Mouse (Mus musculus): ENCODE data around the gene Rapgef5.

Gene Rapgef5

DNA sequence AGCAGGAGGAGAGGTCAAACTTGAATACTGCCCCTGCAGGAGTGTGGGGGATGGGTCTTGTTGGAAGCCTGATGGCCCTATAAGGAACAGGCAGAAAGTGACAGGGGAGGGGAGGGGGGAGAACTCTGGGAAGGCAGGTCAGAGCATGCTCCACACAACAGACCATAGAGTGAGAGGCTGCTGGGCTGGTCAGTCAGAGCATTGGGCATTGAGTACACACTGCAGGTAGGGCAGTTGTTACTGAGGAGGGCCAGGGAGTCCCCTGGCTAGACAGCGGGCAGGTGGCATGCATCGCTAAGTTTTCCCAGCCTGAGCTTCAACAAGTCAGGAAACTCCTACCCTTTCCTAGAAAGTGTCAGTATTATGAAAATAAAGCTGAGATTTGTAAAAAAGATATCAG lies 106.7 kb downstream of the Rapgef5 start:
- no peak for DNase-seq

DNA sequence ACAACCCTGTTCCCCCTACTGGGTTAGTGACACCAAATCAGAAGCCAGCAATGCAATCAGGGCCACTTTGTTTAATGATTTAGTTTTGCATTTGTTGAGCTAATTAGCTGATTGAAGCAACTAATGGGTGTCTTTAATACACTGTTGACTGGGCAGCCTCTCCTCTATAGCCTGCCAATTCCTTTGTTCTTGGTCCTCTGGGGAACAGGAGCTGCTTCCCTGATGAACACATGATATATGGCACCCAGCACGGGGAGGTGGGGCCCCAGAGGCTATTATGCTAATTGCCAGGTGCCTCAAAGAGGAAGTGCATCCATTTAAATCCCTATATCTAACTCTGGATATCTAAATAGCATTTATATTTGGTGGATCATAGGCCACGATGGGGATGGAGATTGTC lies 111.0 kb downstream of the Rapgef5 start:
- DNase-seq: no peak

DNA sequence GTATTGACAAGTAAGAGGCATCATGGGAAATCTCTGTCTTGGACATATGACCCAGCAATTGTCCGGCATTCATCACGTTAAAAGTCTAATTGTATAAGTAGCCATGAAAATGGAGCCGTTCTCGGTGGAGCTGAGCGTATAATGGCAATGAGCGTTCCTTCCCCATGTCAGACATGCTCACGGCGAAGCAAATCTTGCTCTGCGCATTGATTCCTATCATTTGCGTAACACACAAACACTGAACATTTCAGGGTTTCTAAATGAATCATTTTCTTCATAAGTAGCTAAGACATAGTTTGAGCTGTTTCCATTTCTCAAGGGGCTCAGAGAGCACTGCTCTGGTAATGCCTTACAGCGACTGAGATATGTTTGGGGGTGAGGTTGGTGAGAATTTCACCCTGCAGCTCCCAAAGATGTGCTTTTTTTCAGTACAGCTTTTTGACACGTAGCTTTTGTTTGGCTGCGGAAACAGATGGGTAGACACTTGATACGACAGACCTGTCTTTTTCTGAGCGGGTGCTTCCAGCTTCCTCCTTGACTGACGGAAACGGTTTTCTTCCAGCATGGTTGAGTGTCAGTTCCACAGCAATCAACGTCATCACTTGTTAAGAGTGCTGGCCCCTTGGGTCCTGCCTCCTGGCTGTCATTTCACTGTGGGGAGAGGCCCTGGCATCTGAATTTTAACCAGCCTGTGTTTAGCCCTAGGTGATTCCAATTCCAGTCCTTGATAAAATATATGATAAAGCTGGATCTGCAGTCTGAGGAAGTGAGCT lies 112.2 kb downstream of the Rapgef5 start:
- DNase-seq: no peak

DNA sequence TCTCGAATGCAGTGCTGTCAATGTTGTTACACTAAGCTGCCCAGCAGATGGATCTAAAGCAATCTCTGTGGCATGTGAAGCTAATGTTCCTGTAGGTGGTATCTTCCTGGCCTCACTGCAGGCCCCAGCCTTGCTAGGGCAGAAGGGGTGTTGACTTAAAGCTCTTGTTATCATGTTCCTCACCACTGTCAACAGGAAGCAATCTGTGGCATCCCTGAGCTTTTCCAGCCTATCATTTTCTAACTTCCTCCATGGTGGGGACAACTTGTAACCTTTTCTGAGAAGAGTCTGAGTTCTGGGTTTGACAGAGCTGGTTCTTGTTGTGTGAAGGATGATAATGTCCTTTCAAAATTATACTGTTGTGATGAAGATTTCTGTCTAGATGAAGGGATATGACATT lies 115.9 kb downstream of the Rapgef5 start:
- no peak for DNase-seq

DNA sequence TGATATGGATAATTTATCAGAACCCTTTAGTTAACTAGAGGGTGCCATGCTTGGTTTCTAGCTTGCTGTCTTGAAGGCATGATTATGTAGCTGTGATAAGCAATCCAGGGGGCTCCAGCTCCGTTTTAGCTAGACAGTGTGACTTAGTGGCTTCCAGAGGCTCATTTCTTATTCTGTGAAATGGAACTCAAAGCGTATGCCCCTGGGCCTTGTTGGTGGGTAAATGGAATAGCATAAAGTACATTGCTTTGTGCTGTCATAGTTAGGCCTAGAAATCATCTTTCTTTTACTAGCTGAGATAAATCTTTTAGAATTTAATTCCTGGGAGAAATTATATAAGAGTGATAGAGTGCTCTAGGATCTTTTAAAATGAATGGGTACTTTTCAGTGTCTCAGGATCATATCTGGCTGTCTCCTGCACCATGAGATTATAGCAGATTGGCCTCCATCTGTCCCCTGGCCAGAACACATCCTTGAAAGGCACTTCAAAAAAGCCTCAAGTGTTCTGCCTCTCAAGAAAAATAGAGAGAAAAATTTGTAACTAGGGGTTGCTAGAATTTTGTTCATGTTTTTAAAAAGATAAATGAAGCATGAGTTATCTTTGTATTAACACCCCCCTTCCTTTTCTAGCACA lies 120.0 kb downstream of the Rapgef5 start:
- DNase-seq: no peak

DNA sequence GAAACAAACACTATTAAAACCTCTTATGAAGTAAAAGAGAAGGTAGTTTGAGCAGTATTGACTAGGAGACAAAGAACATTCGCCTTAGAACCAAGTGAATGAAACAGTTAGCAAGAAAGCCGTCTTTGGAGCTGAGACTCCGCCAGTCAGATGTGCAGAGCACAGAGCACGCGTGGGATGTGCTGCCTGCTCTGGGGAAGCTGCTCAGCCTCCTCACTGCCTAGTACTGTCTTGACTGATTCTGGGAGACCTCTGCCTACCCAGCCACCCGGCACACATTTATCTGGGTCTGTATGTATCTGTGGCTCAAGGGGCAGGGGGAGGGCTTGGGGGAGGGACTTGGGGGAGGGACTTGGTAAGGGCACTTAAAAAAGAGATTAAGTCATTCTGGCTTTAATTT lies 120.7 kb downstream of the Rapgef5 start:
- no peak for DNase-seq

GRCm38 (mm10) chr12:117638833-117639232 lies 122.6 kb downstream of the Rapgef5 start:
- no peak for DNase-seq

GRCm38 (mm10) chr12:117639356-117640121 lies 123.3 kb downstream of the Rapgef5 start:
- no peak for DNase-seq

DNA sequence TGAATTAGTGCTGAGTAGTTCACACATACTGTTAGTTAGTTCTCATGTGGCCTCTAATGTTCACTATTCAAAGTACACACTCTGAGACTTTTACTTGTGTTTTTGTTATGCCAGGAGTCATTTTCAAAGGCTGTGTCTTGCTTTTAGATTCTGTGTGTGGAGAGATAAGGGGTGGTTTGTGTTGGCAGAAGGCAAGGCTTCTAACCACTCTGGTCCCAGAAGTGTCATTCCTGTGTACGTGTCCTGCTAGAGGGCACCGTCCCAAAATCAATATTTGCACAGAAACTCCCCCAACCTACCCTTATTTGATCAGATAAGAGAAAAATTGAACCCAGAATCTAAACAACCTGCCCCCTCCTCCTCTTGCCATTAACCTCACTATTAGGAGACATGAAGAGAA lies 126.2 kb downstream of the Rapgef5 start:
- DNase-seq: no peak

DNA sequence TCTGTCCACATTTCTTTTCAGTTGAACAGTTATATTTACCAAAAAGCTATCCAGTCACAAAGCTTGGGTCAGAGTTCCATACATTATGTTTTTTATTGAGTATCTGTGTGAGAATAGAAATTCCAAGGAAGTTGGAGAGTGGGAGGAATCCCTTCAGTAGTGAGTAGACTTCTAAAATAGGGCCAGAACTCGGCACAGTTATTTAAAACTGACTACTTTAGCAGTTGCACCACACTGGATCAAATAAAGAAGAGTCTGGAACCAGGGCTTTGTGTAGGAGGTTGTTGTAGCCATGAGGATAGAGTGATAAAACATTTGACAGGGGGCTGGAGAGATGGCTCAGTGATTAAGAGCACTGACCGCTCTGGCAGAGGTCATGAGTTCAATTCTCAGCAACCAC lies 129.5 kb downstream of the Rapgef5 start:
- no peak for DNase-seq

GRCm38 (mm10) chr12:117653920-117654472 lies 137.7 kb downstream of the Rapgef5 start:
- no peak for DNase-seq

DNA sequence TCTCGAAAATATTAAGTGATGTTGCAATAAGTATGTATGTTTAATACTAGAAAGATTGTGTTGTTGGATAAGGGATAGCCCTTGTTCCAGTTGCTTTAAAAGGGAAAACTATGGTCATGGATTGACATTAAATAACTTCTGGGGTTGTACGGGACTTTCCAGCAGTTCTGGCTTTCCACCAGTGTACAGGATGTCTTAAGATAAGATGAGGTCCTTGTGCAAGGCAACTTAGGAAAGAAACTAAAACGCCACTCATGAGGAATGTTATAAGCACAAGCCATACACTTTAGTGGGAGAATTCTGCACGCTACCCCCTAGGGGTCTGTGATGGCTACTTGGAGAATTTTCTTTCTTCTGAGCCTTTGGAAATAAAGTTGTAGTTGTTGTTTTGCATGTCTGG lies 140.7 kb downstream of the Rapgef5 start:
- no peak for DNase-seq

GRCm38 (mm10) chr12:117657766-117658165 lies 141.5 kb downstream of the Rapgef5 start:
- DNase-seq: no peak

GRCm38 (mm10) chr12:117658821-117659220 lies 142.5 kb downstream of the Rapgef5 start:
- no peak for DNase-seq

GRCm38 (mm10) chr12:117660361-117660760 lies 144.1 kb downstream of the Rapgef5 start:
- DNase-seq: no peak

GRCm38 (mm10) chr12:117661871-117662270 lies 145.6 kb downstream of the Rapgef5 start:
- DNase-seq: no peak

DNA sequence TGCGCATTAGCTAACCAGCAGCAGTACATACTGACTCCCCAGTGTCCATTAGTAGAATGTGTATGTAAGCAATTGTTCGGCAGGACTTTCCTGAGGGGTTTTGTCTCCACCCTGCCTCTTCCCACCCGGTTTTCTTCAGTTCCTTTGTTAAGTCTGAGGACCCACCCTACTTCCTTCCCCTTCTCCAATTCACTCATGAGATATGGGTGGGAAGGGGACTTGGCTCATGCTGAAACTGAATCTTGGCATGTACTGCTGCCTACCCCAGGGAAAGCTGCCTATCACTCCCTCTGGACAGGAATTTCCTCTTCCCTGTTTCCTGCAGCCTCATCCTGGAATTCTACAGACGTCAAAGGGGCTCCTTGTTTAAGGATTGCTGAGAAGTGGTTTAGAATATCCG lies 147.4 kb downstream of the Rapgef5 start:
- no peak for DNase-seq

DNA sequence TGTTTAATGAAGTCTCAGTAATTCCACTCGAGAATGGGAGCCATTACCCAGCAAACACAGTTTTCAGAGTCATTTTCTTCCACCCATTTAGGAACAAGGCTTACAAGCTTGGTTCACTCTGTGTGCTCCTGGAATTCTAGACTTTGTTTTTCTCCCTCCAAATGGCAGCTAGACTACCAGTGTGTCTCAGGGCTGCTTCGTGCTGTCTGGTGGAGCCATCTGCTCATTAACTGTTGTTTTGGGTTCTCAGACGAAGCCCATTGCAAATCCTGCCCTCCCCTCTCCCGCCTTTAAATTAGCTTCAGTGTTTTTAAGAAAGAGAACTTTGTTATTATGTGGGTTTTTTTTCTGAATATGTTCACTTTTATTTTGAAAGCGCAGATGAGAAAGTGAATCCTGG lies 148.4 kb downstream of the Rapgef5 start:
- no peak for DNase-seq

GRCm38 (mm10) chr12:117666391-117666790 lies 150.1 kb downstream of the Rapgef5 start:
- DNase-seq: no peak

DNA sequence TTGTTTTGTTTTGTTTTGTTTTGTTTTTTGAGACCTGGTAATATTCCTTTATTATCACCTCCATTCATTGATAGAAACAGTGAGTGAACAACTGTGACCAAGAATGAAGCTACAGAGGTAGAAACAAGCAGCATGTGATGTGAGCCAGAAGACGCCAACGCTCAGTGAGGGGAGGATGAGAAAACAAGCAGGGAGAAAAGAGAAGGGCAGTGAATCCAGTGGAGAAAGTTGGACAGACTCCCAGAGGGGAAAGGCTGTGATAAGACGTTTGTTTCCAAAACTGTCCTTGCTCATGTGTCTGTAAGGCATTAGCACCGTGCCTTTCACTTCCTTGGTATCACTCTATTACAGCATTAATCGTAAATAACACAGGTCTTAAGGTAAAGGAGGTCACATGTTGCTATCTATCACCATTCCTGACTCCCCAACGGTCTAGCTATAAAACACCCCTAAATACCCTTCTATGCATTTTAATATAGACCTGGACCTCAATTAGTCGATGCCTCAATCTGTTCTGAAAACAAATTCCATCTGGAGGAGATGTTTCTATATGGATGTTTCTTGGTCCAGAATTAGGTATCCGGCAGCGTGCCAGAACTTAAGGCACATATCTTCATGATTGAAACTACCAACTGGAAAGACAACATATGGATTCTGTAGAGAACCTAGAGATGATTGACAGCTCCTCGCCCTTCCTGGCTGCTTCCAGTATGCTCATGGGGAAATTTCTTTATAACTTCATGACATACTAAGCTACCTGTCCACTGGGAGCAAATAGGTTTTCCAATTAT lies 153.5 kb downstream of the Rapgef5 start:
- no peak for DNase-seq

GRCm38 (mm10) chr12:117673188-117673587 lies 156.9 kb downstream of the Rapgef5 start:
- no peak for DNase-seq

DNA sequence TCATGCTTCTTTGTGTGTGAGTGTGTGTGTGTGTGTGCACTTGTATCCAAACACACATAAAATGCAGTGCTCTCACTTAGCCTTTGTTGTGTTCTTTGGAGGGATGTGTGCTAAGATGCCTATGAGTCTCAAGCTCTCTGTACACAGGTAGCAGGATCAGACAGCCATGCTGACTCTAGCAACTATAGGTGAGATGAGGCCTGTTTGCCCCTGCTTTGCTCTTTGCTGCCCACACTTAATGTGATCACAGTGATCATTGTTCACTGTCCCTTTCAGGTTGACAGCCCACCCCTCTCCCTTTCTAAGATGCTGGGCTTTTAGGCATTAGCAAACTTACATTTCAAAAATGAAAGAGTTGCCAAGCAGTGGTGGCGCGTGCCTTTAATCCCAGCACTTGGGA lies 158.2 kb downstream of the Rapgef5 start:
- no peak for DNase-seq

GRCm38 (mm10) chr12:117676265-117676664 lies 160.0 kb downstream of the Rapgef5 start:
- no peak for DNase-seq
